Mouse (Mus musculus) stomach, embryonic 14.5 days (tissue): ENCODE measurements at regions not wholly inside any gene's neighbourhood (a gene's known extent, or its start where the extent isn't known, plus 50 kb on each side); places are given as distances from the start of the nearest gene placed in this dataset.

Source experiments
- ATAC-seq: fragments of 200-750 bp; cut with Nextera tagmentation; 2 replicates; pipeline ENCODE4 v1.8.0; 2017; ENCODE audit warnings: low read depth, moderate TSS enrichment; ENCODE audit not compliant: insufficient number of reproducible peaks, insufficient read depth, low FRiP score
- H3K27ac ChIP-seq: fragments of 300-500 bp; sonication (generic); 2 replicates; pipeline ENCODE4 v1.5.1; 2014; ENCODE audit warnings: mild to moderate bottlenecking, low read length, moderate library complexity, mixed read lengths
- H3K27me3 ChIP-seq: fragments of 300-500 bp; sonication (generic); 2 replicates; pipeline ENCODE4 v1.6.1; 2014; ENCODE audit warnings: low read length, control low read depth, mixed read lengths; ENCODE audit not compliant: control insufficient read depth, insufficient read depth
- H3K36me3 ChIP-seq: fragments of 300-500 bp; sonication (generic); 2 replicates; pipeline ENCODE4 v1.6.1; 2014; ENCODE audit warnings: mild to moderate bottlenecking, control low read depth, low read length, moderate library complexity, mixed read lengths; ENCODE audit not compliant: control insufficient read depth, insufficient read depth
- H3K4me1 ChIP-seq: fragments of 300-500 bp; sonication (generic); 2 replicates; pipeline ENCODE4 v1.6.1; 2014; ENCODE audit warnings: low read length, control low read depth, mixed read lengths; ENCODE audit not compliant: control insufficient read depth, insufficient read depth
- H3K4me2 ChIP-seq: fragments of 300-500 bp; sonication (generic); replicated peaks from 2 replicates; pipeline ENCODE4 v1.6.1; 2014; ENCODE audit warnings: low read depth, low read length, control low read depth
- H3K4me3 ChIP-seq: fragments of 300-500 bp; sonication (generic); 2 replicates; pipeline ENCODE4 v1.5.1; 2014; ENCODE audit warnings: low read depth, low read length, control low read depth
- H3K9ac ChIP-seq: fragments of 300-500 bp; sonication (generic); replicated peaks from 2 replicates; pipeline ENCODE4 v1.6.1; 2014; ENCODE audit warnings: low read depth, mild to moderate bottlenecking, control low read depth, low read length, moderate library complexity, mixed read lengths
- H3K9me3 ChIP-seq: fragments of 300-500 bp; sonication (generic); 2 replicates; pipeline ENCODE4 v1.6.1; 2016; ENCODE audit warnings: low read depth, low read length, control low read depth; ENCODE audit not compliant: control insufficient read depth
- WGBS: fragments of 180-500 bp; shearing (Covaris S2); extraction: QIAGEN DNeasy Blood & Tissue Kit; methylation state at CpG from one replicate; pipeline ENCODE4 v1.1.7; 2014; 5-methylcytosine and 5-hydroxymethylcytosine counted together

- no peak overlapping the region for H3K4me3 ChIP-seq
- H3K27ac ChIP-seq, result no peak overlapping the region
- no peak for ATAC-seq
- no peaks in the 10 kb centered on the region for H3K9me3 ChIP-seq
- no peak overlapping the region for H3K9ac ChIP-seq
- no peaks in the 10 kb centered on the region for H3K27me3 ChIP-seq
- H3K4me1 ChIP-seq, result no peaks in the 10 kb centered on the region
- WGBS, result 82% methylated on average over 2 of the region's 2 CpGs
- H3K36me3 ChIP-seq, result no peaks in the 10 kb centered on the region
- H3K4me2 ChIP-seq, result no peak overlapping the region
Measured at GRCm38 (mm10) chr1:177521110-177521509, 79.0 kb downstream of the Zbtb18 start.

DNA sequence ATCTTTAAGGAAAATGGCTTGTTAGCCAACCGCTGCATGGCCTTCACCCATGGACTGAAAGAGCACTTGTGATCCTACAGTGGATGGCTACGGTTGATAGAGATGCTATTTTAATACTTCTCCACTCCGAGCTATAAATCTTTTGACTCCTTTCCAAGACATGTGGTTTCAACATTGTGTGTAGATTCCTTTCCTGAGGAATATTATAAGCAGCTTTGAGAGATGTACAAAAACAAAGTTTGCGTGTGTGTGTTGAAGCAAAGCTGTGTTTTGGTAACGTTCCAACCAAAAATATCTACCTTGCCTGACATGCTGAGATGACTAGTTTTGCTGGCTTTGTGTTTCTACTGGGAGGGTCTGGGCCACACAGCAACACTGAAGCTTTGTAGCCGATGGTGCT is 83.0 kb downstream of the Zbtb18 start:
- Histone ChIP-seq H3K27me3 (no peaks in the 10 kb centered on the region), H3K4me1 (no peaks in the 10 kb centered on the region), H3K4me2 (no peak overlapping the region), H3K9me3 (no peaks in the 10 kb centered on the region), H3K36me3 (no peaks in the 10 kb centered on the region), H3K9ac (no peak overlapping the region), H3K4me3 (no peak overlapping the region), H3K27ac (no peak overlapping the region)
- no peak for ATAC-seq
- 83% methylated on average over 6 of the region's 6 CpGs for WGBS

- no peak overlapping the region for H3K4me3 ChIP-seq
- ATAC-seq, result no peak
- no peaks in the 10 kb centered on the region for H3K36me3 ChIP-seq
- no peak overlapping the region for H3K4me2 ChIP-seq
- no peaks in the 10 kb centered on the region for H3K4me1 ChIP-seq
- 40% methylated on average over 2 of the region's 2 CpGs for WGBS
- H3K27me3 ChIP-seq, result no peaks in the 10 kb centered on the region
- H3K27ac ChIP-seq, result no peak overlapping the region
- H3K9me3 ChIP-seq, result no peaks in the 10 kb centered on the region
- no peak overlapping the region for H3K9ac ChIP-seq
Measured at GRCm38 (mm10) chr1:177531791-177532190, 89.6 kb downstream of the Zbtb18 start.

DNA sequence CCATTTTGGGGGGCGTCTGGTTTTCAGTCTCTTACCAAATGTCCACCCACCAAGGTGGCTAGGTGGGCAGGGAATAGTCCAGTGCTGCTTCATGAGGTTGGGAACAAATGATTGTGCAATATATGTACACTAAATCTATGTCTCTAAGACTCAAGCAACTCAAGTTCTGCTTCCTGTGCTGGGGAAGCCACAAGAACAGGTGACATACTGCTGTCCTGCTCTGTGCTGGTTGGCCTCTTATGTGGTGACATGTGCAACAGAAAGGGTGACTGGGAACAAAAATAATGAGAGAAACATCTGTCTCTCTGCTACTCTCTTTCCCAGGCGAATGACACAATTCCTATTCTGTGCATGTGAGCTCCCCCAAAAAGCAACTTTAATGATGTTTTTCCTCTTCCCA is 90.5 kb downstream of the Zbtb18 start:
- no peaks in the 10 kb centered on the region for H3K36me3 ChIP-seq
- no peak overlapping the region for H3K9ac ChIP-seq
- no peaks in the 10 kb centered on the region for H3K27me3 ChIP-seq
- H3K27ac ChIP-seq, result no peak overlapping the region
- H3K4me2 ChIP-seq, result no peak overlapping the region
- H3K4me3 ChIP-seq, result no peak overlapping the region
- no peaks in the 10 kb centered on the region for H3K4me1 ChIP-seq
- 81% methylated on average over 2 of the region's 2 CpGs for WGBS
- H3K9me3 ChIP-seq, result no peaks in the 10 kb centered on the region
- ATAC-seq, result no peak

DNA sequence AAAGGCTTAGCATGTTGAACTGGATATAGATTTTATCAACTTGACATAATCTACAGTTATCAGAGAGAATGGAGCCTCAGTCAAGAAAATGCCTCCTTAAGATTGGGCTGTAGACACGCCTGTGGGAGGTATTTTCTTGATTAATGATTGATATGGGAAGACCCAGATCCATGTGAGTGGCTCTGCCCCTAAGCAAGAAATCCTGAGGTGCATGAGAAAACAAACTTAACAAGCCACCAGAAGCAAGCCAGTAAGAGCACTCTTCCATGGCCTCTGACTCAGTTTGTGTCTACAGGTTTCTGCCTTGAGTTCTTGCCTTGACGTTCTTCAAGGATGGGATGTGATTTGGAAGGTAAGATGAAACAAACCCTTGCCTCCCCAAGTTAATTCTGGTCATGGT is 91.2 kb downstream of the Zbtb18 start:
- WGBS, result 82% methylated on average over 2 of the region's 2 CpGs
- no peaks in the 10 kb centered on the region for H3K27me3 ChIP-seq
- ATAC-seq, result no peak

GRCm38 (mm10) chr1:177545031-177545735 is 103.0 kb downstream of the Zbtb18 start:
- no peak for ATAC-seq
- Histone ChIP-seq H3K9ac (no peak overlapping the region), H3K27me3 (no peaks in the 10 kb centered on the region), H3K4me2 (no peak overlapping the region), H3K4me1 (no peaks in the 10 kb centered on the region), H3K36me3 (no peaks in the 10 kb centered on the region), H3K9me3 (no peaks in the 10 kb centered on the region), H3K4me3 (no peak overlapping the region), H3K27ac (no peak overlapping the region)
- 80% methylated on average over 15 of the region's 15 CpGs for WGBS

More for the DNA sequence above, 91.2 kb downstream of the Zbtb18 start:
- Histone ChIP-seq H3K9me3 (no peaks in the 10 kb centered on the region), H3K36me3 (no peaks in the 10 kb centered on the region), H3K4me3 (no peak overlapping the region), H3K27ac (no peak overlapping the region), H3K4me2 (no peak overlapping the region), H3K4me1 (no peaks in the 10 kb centered on the region), H3K9ac (no peak overlapping the region)

DNA sequence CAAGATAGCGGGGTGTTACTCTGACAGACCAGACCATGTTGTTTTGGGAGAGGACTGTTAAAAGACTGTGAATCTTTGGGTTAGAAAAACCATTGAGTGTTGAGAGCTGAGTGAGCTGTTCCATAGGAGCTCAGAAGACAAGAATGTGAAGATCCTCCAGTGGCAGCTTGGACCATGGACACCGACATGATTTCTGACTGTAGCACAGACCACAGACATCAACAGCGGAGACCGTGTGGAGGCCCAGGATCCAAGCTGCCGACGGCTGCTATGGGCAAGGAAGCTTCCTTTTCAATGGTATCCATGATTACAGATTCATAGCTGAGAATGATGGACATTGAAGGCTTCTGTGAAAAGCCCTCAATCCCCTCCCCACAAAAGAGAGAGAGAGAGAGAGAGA is 105.6 kb downstream of the Zbtb18 start:
- no peak overlapping the region for H3K4me2 ChIP-seq
- H3K9me3 ChIP-seq, result no peaks in the 10 kb centered on the region
- H3K9ac ChIP-seq, result no peak overlapping the region
- H3K4me3 ChIP-seq, result no peak overlapping the region
- WGBS, result 87% methylated on average over 6 of the region's 6 CpGs
- ATAC-seq, result no peak
- H3K27ac ChIP-seq, result no peak overlapping the region
- no peaks in the 10 kb centered on the region for H3K27me3 ChIP-seq
- H3K36me3 ChIP-seq, result no peaks in the 10 kb centered on the region
- no peaks in the 10 kb centered on the region for H3K4me1 ChIP-seq

DNA sequence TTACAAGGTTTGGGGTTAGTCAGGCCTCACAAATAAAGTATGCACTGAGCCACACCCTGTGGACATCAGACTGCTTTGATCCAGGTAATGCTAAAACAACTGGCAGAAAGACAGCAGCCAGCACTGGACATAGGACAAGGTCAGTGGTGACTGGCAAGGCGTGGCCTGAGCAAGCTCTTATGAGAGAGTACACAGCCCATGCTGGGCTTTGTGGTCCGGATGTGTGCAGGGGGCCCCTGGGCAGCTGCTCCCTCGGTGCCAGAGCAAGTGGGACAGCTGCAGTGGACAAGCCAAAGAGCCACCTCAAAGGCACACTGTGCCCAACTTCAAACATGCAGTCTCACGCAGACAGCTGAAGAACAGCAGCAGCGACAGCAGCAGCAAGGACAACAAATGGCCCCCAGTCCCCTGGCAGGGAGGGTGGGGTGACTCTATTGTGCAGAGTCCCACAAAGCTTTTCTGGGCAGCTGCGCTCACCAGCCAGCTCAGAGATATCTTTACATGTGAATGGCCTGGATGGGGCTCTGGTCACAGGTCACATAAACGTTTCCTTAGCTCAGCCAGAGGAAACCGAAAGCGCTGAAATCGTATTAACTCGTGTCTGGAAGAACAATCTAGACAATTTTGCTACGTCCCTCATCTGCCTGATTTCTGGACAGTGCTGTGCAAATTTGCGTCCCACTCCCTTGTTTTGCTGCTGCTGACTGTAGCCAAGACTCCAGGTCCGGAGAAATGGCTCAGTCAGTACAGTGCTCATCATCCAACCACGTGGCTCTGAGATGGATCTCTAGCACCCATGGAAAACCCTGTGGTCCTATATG is 113.5 kb downstream of the Zbtb18 start:
- Histone ChIP-seq H3K4me3 (no peak overlapping the region), H3K27ac (no peak overlapping the region), H3K27me3 (no peaks in the 10 kb centered on the region), H3K4me2 (peak overlapping the region; percentile 17; the same call in 1 of the 2 replicates), H3K9ac (0 out of 2 replicates have a peak overlapping the region, but pooled peaks have one; percentile 14), H3K36me3 (no peaks in the 10 kb centered on the region), H3K4me1 (no peaks in the 10 kb centered on the region; the same call in 1 of the 2 replicates), H3K9me3 (no peaks in the 10 kb centered on the region)
- peak; percentile 61 for ATAC-seq
- 38% methylated on average over 15 of the region's 15 CpGs for WGBS
